Mouse (Mus musculus) cerebellum, adult 18-20 months (tissue): ENCODE measurements around the gene Cldn19.

ENCODE experiments used
- DNase-seq, 2 experiments: peaks; one replicate each; pipeline ENCODE4 v3.0.0; 2021

Gene Cldn19

DNA sequence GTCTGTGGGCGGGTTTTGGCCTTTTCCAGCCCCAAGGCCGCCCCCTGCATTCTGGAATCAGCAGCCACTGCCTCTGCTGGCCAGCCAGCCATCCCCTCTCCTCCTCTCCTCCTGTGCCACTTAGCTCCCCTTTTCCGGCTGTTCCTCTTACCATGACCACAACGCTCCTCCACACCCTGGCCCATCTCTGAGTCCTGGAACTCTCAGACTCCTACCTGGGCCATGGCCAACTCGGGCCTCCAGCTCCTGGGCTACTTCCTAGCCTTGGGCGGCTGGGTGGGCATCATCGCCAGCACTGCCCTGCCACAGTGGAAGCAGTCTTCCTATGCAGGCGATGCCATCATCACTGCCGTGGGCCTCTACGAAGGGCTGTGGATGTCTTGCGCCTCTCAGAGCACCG is at the start of gene Cldn19:
TSS of gene Cldn19 (plus strand) at position 64 of the 400 bp plus-strand sequence.
- DNase-seq, result no peak

DNA sequence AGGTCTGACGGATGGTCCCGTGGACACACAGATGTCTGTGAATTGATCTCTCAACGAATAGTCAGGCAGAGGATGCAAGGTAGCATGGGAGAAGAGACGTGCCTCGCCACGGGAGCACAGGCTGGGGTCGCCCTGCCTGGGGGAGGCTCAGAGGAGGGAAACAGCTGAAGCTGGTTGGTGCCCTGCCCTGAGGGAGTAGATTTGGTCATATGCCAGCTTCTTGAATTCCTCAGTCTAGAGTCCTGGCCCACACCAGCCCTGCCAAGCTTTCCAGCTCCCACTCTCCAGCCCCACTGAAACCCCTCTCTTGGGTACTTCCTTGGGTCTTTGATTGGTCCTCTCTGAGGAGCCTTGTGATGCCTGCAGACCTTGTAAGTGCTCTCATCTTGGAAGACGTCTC is 38.5 kb upstream of the Cldn19 start:
- no peak for DNase-seq

DNA sequence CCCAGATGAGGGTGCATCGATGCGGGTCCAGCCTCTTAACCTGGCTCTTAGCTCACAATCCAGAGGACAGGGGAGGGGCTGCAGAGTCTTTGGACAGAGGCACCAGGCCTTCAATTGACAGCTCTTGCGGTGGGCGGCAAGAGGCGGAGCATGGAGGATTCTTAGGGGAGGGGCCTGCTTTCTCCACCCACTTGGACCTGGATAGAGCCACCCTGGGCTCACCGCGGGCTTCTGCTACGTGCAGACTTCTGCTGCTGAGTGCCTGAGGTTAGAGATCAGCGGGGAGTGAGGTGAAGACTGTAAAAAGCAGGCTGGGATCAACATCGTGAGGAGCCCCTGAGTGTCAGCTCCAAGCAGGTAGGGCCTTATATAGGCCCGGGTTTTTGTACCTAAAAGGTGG is 37.0 kb upstream of the Cldn19 start, which contains the start of gene Tmem269:
TSS of gene Tmem269 (minus strand) at position 49 of the 400 bp plus-strand sequence.
- no peak for DNase-seq

DNA sequence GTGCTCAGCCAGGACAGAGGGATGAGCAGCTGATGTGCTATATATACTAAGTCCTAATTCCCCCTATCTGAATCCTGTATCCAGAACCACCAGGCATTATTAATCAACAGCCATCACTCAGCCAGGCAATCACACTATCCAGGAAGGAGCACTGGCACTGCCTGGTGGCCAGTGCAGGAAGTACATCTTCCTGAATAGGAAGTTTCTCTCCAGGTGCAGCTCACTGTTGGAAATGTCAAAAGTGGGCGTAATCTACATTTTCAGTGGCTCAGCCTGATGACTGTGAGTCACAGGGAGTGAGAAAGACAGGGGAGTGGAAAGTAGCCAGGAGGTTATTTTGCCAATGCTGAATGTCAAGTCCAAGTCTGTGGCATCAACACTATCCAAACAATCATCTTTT is 31.5 kb upstream of the Cldn19 start:
- DNase-seq, result peak; percentile 31 to 38

DNA sequence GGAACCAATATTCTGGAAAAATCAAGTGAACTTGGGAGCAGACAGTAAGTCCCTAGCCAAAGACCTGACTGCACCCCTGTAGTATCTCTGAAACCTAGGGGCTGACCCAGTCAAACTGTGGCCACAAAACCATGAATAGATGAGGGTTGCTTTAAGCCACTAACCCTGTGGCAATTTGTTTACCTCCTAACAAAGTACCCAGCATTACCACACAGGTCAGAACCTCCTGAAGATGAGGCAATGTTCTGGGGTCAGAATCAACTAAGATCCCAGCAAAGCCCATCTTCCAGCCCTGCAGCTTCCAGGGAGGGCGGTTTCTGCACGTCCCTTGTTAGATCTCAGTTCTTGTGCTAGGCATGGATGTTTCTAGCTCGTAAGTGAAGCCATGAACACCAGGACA is 30.7 kb upstream of the Cldn19 start:
- no peak for DNase-seq

DNA sequence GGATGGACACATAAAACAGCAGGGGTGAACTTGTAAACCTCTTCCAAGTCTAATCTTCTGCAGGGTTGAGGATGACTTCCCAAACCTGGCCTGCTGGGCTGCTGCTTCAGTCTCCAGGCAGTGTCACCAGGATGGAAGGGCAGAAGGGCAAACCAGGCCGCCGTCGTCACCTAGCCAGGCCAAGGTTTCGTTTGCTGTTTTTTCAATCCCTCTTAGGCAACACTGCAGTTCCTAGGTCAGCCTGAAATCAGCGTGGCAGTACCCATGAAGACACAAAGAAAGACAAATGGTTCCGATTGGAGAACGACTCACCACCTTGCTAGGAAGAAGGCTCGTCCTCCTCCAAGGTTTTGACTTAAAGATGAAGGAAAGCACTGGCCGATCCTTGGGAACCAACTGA is 29.5 kb upstream of the Cldn19 start:
- no peak for DNase-seq

DNA sequence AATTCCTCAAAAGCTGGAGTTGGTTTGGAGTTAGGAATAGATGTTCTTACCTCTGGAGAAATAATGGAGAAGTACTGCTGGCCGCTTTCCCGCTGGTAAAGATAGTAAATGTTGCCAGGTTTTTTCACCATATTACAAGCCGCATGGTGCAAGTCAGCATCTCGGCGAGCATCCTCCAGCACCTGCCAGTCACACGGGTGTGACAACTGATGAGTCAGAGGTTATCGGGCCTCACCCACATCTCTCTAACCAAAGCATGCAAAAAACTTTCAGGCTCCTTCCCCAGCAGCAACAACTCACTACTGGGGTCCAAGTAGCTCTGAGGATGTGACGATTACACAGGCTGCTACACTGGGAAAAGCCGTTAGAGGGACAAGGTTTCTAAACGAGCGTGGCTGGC is 28.5 kb upstream of the Cldn19 start:
- no peak for DNase-seq

DNA sequence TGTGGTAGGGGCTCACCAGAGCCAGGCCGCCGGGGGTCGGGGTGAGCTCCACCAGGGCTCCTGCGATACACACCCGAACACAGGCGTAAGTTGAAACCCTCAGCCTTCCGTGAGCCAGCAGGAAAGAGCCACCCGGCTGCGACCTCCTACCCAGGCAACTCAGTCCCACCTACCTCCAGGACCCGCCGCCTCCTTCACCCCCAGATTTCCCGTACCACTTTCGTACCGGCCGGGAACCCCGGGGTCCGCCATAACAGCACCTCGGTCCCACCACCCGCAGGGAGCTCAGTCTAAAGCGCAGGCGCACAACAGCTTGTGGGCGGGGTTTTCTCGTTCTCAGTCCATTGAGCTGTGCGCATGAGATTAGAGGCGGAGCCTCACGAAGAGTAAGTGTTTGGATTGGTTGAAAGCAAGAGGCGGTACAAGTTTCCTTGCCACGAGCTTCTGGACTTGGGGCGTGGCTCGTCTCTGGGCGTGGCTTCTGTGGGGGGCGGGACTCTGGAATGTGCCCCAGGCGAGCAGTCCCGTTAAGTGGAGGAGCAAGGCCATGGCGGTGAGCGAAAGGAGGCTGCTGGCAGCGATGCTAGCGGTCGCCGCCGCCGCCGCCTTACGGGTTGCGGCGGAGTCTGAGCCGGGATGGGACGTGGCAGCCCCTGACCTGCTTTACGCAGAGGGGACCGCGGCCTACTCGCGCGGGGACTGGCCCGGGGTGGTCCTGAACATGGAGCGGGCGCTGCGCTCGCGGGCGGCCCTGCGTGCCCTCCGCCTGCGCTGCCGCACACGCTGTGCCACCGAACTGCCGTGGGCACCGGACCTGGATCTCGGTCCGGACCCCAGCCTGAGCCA is 22.6 kb upstream of the Cldn19 start, which contains the start of the genes AU022252 and P3h1:
TSS of gene AU022252 (minus strand) at position 303 of the 846 bp plus-strand sequence.
TSS of gene P3h1 (plus strand) at position 506 of the 846 bp plus-strand sequence.
- DNase-seq, result peak; percentile 99 to 100

DNA sequence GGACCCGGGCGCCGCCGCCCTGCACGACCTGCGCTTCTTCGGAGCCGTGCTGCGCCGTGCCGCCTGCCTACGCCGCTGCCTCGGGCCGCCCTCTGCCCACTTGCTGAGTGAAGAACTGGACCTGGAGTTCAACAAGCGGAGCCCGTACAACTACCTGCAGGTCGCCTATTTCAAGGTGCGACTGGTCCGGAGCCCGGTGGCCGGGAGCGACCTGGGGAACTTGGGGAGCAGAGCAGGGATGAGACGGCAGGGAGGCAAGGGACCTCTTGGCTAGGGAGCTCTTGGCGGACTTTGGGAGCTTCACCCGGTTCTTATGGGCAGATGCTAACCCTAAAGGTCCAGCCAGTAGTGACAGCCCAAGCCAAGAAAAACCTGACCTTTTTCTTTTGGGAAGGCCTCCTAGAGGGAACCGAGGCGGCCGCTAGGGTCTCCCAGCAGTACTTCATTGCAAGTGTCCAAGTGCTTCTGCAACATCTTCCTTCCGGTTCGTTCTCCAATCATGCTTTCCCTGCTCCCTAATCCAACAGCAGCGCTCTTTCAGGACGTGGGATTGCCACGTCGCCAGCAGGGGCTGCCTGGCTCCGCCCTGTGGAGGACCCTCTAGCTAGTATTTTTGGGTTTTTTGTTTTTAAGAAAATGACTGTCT is 21.8 kb upstream of the Cldn19 start:
- peak in 1 of 2 experiments; percentile 46 for DNase-seq

DNA sequence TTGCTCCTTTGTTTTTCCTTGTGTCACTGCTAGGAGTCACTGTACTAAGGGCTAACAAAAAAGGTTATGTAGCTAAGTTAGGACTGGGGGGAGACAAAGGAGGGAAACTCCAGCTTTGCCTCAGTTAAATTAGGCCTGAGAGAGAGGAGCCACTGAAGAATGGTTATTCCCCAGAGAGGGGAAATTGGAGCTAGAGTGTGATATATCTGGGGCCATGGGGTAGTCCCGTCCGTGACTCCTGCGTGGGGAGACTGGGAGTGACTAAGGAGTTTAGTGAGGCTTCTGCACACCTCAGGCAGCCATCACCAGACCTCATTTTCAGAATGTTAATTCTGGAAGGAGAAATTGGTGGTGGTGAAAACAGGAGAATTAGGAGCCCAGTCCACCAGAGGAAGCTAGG is 20.9 kb upstream of the Cldn19 start:
- DNase-seq, result no peak

DNA sequence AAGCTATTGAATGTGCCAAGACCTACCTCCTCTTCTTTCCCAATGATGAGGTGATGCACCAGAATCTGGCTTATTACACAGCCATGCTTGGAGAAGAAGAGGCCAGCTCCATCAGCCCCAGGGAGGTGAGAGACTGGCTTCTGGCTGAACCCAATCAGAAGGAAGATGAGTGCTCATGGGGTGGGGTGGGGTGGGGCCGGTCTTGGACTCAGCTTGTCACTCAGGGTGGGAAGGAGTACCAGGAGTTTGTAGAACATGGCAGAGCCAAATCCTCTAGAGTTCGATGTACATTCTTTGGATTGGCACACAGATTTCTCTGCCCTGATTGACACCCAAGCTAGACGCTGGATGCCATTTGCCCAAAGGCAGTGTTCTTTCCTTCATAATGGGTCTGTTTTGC is 16.6 kb upstream of the Cldn19 start:
- no peak for DNase-seq

DNA sequence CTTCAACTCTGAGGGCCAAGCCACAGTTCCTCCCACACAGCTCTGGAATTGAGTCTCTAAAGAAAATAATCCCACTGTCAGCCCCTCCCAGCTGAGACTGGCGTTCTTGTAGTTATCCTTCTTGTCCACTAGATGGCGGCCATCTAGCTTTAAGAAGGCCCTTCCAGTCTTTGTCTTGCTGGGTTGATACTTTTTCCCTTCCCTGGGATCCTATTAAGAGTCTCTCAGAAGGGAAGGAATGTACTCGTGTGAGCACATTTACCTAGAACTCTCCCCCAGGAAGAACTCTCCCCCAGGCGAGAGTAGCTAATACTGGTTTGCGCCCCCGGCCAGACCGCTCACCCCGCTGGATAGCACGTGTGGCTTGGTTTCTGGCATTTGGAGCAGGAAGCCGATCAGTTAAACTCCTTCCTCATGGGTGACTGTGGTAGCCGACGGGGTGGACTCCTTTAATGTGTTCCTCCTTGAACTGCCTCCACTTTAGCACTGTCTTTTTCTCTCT is 16.0 kb upstream of the Cldn19 start:
- DNase-seq, result peak; percentile 36 to 39

DNA sequence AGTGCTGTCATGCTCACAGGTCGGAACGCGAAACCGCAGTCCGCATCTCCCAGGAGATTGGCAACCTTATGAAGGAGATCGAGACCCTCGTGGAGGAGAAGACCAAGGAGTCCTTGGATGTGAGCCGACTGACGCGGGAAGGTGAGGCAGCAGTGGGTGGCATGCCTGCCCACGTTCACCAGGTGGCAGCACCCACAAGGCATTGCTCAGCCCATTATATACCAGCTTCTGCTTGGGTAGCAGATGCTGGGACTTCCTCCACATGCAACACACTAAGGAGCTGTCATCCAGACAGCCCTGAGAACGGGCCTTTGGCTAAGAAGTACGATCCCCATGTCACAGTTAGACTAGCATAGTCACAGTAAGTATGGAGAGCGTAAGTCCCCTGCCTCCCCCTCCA is 13.6 kb upstream of the Cldn19 start:
- no peak for DNase-seq

DNA sequence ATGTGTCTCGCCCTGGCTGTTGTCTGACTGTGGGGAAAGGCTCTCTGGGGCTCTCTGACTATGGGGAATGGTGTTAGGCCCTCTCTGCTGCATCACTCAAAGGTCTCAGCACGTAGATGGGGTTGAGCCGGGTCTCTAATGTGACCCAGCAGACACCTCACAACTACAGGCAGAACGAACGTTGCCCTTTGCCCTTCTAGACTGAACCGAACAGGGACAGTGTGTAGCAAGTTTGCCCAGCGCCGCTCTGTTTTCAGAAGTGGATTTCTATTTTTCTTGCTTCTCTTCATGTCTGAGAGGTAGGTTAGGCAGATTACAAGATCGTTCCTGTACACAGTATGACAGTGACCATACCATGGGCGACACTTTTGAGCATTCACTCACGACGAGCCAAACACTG is 12.6 kb upstream of the Cldn19 start:
- no peak for DNase-seq

DNA sequence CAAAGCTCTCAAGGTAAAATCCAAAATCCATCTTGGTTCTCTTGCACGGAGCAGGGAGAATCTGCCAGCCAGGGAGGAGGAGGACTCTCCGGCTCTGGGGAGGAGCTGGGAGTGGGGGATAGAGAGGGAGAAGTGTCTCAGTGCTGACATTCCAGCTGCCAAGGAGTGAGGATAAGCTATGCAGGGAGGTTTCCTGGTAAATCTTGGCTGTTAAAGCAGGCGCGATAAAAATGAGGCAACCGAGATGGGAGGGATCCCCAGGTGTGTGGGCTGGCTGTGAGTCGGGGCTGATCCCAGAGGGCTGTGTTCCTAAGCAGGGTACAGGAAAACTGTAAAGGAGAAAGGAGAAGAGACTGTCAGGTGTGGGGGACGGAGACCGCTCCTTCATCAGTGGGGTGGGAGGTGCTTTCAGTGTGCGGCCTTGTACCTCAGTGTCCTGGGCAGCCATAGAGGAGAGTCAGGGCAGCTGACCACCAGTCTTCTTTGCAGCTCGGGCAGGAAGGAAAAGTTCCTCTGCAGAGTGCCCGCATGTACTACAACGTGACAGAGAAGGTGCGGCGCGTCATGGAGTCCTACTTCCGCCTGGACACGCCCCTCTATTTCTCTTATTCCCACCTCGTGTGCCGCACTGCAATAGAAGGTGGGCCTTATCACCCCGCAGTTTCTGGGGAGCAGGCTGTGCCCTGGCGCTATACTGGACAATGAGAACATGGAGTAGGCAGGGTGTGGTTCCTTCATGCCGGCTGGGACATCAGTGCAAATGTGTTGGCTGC is 10.6 kb upstream of the Cldn19 start:
- DNase-seq, result no peak

DNA sequence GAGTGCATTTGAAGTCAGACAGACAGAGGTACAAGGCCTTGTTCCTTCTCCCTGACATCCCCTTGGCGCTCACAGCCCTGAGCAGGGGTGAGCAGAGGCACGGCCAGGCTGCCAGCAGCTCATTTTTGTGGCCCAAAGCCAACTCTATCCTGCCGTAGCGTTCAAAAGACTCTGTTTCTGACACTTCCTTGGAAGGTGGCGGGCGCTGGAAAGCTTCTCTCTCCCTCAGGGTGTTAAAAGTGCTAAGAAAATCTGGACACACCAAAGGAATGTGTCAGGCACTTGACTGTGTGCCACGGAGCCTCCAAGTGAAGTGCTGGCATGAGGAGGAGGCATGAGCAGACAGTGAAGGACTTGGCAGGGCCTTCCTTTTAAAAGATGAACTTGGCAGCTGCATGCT is 9.7 kb upstream of the Cldn19 start:
- DNase-seq, result peak; percentile 24 to 34

DNA sequence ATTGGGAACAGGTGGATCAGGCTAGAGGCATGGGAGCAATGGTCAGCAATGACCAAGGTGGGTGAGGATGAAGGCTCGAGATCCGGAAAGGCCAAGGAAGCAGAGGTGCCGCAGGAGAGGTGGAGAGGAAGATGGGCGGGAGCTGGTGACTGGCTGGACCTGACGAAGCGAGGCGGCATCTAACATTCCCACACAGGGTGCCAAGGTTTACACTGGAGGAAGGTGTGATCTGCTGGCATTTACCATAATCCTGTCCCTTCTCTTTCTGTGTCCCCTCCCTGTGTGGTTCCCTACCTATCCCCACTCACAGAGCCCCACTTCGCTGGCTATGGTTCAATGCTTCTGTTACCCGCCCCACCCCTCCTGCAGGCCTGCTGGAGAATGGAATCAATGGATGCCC is 9.3 kb upstream of the Cldn19 start:
- DNase-seq, result no peak

DNA sequence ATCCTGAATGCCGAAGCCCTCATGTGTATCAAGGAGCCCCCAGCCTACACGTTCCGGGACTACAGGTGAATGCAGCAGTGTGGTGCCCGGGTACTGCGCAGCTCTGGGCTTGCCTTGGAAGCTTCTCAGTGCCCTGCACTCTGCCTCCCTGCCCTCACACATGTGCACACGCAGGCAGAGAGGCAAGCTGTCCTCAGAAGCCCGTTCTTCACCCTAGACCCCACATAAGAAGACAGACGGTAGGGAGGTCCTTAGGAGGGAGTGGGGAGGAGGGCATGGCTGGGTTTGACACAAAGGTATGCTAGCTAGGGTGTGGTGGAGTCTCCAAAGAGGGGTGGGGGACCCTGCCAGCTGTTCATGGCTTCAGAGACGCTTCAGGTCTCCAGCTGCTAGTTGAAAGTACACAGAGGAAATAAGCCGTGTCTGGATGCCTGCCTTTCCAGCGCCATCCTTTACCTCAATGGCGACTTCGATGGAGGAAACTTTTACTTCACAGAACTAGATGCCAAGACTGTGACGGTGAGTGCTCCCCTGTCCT is 8.5 kb upstream of the Cldn19 start:
- no peak for DNase-seq

DNA sequence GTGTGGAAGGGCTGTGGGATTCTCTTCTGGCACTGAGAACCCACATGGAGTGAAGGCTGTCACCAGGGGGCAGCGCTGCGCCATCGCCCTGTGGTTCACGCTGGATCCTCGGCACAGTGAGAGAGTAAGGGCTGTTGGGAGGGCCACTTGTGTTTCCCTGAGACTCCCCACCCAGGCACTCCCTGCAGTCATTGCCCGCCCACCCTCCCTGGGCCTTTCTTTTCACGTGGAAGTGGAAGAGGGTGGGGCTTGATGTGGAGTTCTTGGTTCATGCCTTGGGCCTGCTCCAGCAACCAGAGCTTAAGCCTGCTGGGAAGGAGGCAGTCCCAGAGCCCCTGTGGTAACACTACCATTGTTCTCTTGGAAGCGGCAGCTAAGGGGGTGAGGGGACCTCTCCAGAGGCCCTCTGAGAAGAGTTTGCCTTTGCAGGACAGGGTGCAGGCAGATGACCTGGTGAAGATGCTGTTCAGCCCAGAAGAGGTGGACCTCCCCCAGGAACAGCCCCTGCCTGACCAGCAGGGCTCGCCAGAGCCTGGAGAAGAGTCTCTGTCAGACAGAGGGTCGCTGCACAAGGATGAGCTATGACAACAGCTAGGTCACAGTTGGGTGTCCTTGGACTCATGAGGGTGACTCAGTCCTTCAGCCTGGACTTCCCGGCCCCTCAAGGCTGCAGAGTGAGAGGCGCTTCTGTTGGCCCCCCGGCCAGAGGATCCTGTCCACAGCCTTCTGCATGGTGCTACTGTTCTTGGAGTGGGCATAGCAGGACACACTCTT is 7.6 kb upstream of the Cldn19 start:
- peak; percentile 41 to 50 for DNase-seq

DNA sequence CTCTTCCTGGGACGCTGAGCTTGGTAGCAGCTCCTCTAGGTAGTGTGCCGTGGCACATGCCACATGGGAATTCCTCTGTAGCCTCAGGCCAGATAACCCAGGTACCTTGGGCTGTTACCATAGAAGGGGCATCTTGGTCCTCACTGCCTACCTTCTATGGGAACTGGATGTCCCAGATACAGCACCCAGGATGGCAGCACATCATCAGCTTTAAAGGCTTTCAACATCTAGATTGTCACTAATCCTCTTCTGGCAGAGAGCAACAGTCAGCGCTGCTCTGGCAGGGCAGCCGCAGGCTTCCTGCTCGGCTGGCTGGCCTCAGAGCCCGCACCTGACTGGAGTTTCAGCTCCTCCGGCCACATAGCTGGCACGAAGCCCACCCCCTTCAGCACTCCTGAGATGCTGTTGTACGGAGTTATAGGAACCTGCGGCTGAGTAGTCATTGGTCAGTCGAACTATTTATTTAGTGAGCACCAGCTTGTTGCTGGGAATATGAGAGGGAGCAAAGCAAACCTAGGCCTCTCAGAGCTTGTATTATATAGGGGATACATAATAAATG is 6.7 kb upstream of the Cldn19 start:
- no peak for DNase-seq

DNA sequence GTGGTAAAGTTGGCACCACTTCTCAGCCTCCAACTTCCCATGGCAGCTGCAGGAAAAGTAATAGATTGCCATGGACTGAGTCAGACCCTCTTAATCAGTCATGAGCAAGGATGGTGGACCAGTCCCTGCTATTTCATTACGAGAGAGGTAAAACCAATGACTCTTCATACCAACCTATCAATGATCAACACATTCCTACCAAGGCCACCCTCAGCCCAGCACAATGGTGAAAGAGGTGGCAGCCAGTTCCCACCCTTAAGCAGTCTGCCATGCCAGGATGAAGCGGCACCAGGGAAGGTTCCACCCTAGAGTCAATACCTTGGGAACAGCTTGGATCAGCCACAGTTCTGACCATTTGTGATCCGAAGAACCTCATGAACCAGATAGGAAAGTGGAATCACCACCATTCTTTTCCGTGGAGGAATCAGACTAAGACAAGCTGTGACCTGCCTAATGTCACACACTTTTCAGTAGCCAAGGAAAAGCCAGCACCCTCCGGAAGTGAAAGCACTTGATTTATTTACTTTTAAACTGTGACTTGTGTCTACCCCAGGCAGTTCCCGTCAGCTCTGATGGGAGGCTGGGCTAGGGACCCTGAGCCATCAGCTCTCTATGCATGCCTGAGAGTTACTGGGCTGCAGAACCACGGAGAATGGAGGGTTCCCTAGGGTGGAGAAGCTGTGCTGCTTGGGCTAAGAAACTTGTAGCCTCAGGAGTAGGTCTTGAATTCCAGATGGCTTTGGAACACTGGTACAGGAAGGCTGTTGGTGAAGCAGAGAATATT is 3.0 kb upstream of the Cldn19 start:
- DNase-seq, result no peak
